Mouse (Mus musculus) kidney, postnatal 0 days (tissue): Measurements from ENCODE around the gene Nodal. TPM values are rescaled to one million over a fixed set of nuclear protein-coding genes. Genes with fewer than 3 reads are reported as not detected.

Experiments
- ATAC-seq: fragments of 200-750 bp; cut with Nextera tagmentation; replicated peaks from 2 replicates; pipeline ENCODE4 v1.8.0; 2017; ENCODE audit warnings: low read depth, moderate number of reproducible peaks, moderate TSS enrichment, moderate library complexity; ENCODE audit not compliant: low FRiP score
- DNase-seq: peaks from one replicate; pipeline ENCODE4 v3.0.0-alpha.2; 2016; ENCODE audit warnings: low spot score
- H3K27ac ChIP-seq: fragments of 300-500 bp; sonication (generic); 2 replicates; pipeline ENCODE4 v1.5.1; 2014; ENCODE audit warnings: mild to moderate bottlenecking
- H3K27me3 ChIP-seq: fragments of 300-500 bp; sonication (generic); 2 replicates; pipeline ENCODE4 v1.6.1; 2014; ENCODE audit warnings: low read length, mixed read lengths; ENCODE audit not compliant: insufficient read depth
- H3K36me3 ChIP-seq: fragments of 300-500 bp; sonication (generic); 2 replicates; pipeline ENCODE4 v1.6.1; 2014; ENCODE audit warnings: low read length, mixed read lengths; ENCODE audit not compliant: insufficient read depth
- H3K4me1 ChIP-seq: fragments of 300-500 bp; sonication (generic); replicated peaks from 2 replicates; pipeline ENCODE4 v1.6.1; 2014; ENCODE audit warnings: antibody characterized with exemption, low read length, mixed read lengths; ENCODE audit not compliant: insufficient read depth
- H3K4me2 ChIP-seq: fragments of 300-500 bp; sonication (generic); 2 replicates; pipeline ENCODE4 v1.6.1; 2014; ENCODE audit warnings: mild to moderate bottlenecking, low read length, moderate library complexity, mixed read lengths
- H3K4me3 ChIP-seq: fragments of 300-500 bp; sonication (generic); replicated peaks from 2 replicates; pipeline ENCODE4 v1.5.1; 2014; ENCODE audit warnings: low read depth, low read length
- H3K9ac ChIP-seq: fragments of 300-500 bp; sonication (generic); 2 replicates; pipeline ENCODE4 v1.6.1; 2014; ENCODE audit warnings: low read depth, low read length
- H3K9me3 ChIP-seq: fragments of 300-500 bp; sonication (generic); replicated peaks from 2 replicates; pipeline ENCODE4 v1.6.1; 2016; ENCODE audit warnings: low read length, inconsistent platforms, mixed read lengths
- CTCF ChIP-seq: IDR thresholded peaks from 2 replicates; pipeline ENCODE4 v1.5.1; 2016; ENCODE audit warnings: antibody characterized with exemption, low read depth, mild to moderate bottlenecking, moderate library complexity
- WGBS: fragments of 180-500 bp; shearing (Covaris S2); extraction: QIAGEN DNeasy Blood & Tissue Kit; methylation state at CpG from one replicate; pipeline ENCODE4 v1.1.7; 2014; 5-methylcytosine and 5-hydroxymethylcytosine counted together
- polyA plus RNA-seq: library from polyadenylated mRNA; unstranded; fragments of >200 nt; fragmentation: Nextera tagmentation; extraction: Ambion mirVana; gene quantifications from 2 replicates; pipeline ENCODE4 v1.2.1, GENCODE M21; 2015

Nodal gene
- 0.36 and 0.45 TPM in 2 replicates for polyA plus RNA-seq

DNA sequence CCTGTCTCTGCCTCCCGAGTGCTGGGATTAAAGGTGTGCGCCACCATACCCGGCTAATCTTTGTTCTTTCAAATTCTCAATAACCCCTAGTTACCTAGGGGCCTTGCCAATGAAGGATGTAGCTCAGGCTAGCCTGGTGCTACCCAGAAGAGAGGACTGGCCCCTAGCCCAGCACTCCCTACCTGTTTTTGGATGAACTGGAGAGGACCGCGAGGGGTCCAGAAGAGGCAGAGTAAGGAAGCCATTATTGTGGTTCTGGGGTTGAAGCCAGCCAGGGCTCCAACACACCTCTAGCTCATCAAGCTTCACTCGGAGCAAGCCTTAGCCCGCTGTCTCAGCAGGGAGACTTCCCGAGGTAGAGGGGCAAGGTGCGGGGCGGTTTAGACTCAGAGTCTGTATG lies at the start of gene Nodal:
Gene Nodal, plus strand, starts transcription at position 301 of the 400 bp plus-strand sequence.
- Histone ChIP-seq H3K27ac (no peak within 1 kb of the TSS), H3K9me3 (no peaks in the 10 kb centered on the region), H3K36me3 (no peaks in the 10 kb centered on the region), H3K27me3 (peaks cover 24% of the 10 kb centered on the region), H3K4me3 (peak within 1 kb of the TSS; percentile 45), H3K4me2 (peak within 1 kb of the TSS; percentile 81), H3K9ac (peak within 1 kb of the TSS; percentile 43), H3K4me1 (peaks cover 4% of the 10 kb centered on the region; the same call in 1 of the 2 replicates)
- TF ChIP-seq CTCF, result no peak; the same call in 1 of the 2 replicates
- DNase-seq (no peak), ATAC-seq (no peak)
- 21% methylated on average over 10 of the region's 10 CpGs for WGBS

DNA sequence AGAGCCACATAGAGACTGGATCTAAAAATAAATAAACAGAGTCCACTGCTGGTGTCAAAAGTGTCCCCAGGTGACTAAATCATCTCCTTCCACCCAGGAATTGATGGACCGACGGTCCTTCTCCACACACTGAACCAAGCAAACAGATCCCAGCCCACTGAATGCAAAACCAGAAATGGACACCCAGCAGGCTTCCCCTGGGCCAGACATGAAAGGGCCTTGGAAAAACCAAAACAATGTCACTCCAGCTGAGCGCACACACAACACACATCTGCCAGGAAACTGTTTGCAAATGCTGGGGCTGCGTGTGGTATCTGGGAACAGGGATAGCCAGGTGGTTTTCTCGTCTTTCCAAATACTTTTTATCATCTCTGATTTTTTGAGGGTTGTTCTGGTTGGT lies 48.0 kb upstream of the Nodal start:
- H3K9ac ChIP-seq, result no peak overlapping the region
- no peaks in the 10 kb centered on the region for H3K27me3 ChIP-seq
- H3K4me2 ChIP-seq, result 0 out of 2 replicates have a peak overlapping the region, but pooled peaks have one; percentile 3
- 35% methylated on average over 5 of the region's 5 CpGs for WGBS
- no peak for DNase-seq
- TF ChIP-seq CTCF, result no peak
- H3K4me1 ChIP-seq, result peaks cover 52% of the 10 kb centered on the region
- H3K36me3 ChIP-seq, result no peaks in the 10 kb centered on the region
- H3K4me3 ChIP-seq, result no peak overlapping the region
- ATAC-seq, result no peak
- no peaks in the 10 kb centered on the region for H3K9me3 ChIP-seq
- H3K27ac ChIP-seq, result peak overlapping the region; percentile 88

DNA sequence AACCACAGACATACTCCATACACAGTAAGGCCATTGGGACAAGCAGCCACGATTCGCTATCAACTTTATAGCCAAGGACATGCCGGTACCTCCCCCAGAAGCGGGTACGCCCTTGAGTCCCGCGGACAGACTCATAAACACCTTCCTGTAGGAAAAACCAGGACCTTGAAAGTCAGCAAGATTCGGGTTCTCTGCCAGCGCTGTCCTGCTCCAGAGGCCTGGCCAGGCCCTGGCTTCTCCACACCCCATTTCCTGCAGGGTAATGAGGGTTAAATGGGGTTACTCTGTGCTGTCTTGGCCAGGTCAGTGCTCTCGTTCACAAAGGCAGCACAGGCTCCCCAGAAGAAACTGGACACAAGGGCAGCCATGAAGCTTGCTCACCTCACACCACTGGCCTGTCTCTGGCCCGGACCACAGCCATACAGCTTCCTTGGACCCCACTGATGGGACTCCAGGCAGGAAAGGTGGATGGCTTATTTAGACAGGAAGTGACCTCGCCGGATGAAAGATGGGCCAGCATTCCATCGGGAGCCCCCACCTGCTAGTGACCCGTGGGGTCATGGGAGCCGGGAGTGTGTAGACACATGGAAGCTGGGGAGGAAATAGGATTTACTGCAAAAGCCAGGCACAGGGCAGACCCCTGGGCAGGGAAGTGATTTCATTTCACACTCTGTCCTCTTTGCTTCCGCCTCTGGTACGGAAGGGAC lies 47.3 kb upstream of the Nodal start:
- Histone ChIP-seq H3K27me3 (no peaks in the 10 kb centered on the region), H3K4me3 (no peak overlapping the region), H3K27ac (peak overlapping the region; percentile 88), H3K9me3 (no peaks in the 10 kb centered on the region), H3K4me1 (peaks cover 54% of the 10 kb centered on the region), H3K4me2 (peak overlapping the region; percentile 3; the same call in 1 of the 2 replicates), H3K36me3 (no peaks in the 10 kb centered on the region), H3K9ac (0 out of 2 replicates have a peak overlapping the region, but pooled peaks have one; percentile 18)
- WGBS, result 12% methylated on average over 18 of the region's 18 CpGs
- TF ChIP-seq CTCF, result no peak
- DNase-seq, result peak; percentile 76
- ATAC-seq, result no peak; the same call in 1 of the 2 replicates

DNA sequence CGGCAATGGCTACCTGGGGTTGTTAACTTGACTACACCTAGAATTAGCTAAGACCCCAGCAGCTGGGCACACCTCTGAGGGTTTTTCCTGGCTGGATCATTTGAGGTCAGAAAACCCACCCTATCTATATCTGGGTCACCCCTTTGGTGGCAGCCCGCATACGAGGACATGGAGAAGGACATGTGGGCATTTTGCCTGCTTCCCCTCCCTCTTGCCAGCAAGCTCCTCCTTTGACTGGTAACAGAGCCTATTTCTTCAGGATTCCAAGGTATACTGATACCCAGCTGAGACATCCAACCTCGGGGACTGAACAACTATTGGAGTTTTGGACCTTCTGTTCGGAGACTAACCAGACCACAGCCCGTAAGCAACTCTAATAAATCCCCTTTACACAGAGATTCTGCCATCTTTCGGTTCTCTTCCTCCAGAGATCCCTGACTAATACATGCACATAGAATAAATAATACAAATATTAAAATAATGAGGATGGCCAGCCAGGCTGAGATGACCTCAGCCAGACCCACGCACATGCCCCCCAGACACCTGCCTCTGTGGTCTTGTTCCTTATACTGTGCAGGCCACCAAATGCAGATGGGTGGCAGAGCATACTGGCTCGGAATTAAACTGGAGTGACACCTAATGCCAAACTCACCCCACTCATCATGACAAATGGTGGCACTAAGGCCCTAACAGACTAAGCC lies 45.7 kb upstream of the Nodal start:
- 65% methylated on average over 9 of the region's 9 CpGs for WGBS
- no peaks in the 10 kb centered on the region for H3K27me3 ChIP-seq
- H3K4me3 ChIP-seq, result no peak overlapping the region
- DNase-seq (no peak), ATAC-seq (no peak)
- H3K36me3 ChIP-seq, result no peaks in the 10 kb centered on the region
- H3K9ac ChIP-seq, result 0 out of 2 replicates have a peak overlapping the region, but pooled peaks have one; percentile 18
- H3K27ac ChIP-seq, result peak overlapping the region; percentile 88; the same call in 1 of the 2 replicates
- TF ChIP-seq CTCF, result no peak
- no peaks in the 10 kb centered on the region for H3K9me3 ChIP-seq
- 0 out of 2 replicates have a peak overlapping the region, but pooled peaks have one; percentile 5 for H3K4me2 ChIP-seq
- H3K4me1 ChIP-seq, result peaks cover 51% of the 10 kb centered on the region

DNA sequence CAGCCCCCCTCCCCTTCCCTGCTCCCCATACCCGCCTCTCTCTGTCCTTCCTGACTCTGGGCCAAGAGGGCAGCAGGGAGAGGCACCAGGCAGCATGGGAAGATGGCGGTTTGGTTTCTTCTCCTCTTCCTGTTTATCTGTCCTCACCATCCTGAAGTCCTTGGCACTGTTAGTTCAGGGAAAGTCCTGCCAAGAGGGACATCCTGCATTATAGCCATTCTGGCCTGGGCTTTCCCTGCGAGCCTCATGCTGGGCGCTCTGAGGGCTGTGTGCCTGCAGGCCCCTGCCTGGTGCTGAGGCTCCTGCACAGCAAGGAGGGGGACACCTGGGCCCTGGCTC lies 45.2 kb upstream of the Nodal start:
- Histone ChIP-seq H3K4me2 (no peak overlapping the region), H3K4me1 (peaks cover 54% of the 10 kb centered on the region), H3K36me3 (no peaks in the 10 kb centered on the region), H3K4me3 (no peak overlapping the region), H3K9ac (no peak overlapping the region), H3K9me3 (no peaks in the 10 kb centered on the region), H3K27me3 (no peaks in the 10 kb centered on the region), H3K27ac (0 out of 2 replicates have a peak overlapping the region, but pooled peaks have one; percentile 26)
- WGBS, result 50% methylated on average over 4 of the region's 4 CpGs
- ATAC-seq (no peak), DNase-seq (no peak)
- no peak for TF ChIP-seq CTCF

DNA sequence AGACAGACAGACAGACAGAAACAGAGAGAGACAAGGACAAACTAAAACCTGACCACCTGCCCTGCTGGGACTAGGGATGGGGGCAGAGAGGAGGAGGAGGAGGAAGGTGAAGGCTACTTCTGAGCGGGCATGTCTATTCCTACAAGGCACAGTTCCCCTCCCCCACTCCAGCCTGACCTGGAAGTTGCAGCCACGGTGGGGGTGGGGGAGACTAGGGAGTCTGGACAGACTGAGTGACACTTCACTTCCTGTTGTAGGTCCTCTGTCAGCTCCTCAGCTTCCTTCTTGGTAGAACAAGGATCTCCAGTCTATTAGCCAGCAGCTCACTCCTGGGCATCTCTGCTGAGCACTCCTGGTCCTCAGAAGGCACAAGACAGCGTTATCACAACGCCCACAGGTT lies 43.7 kb upstream of the Nodal start:
- H3K4me3 ChIP-seq, result no peak overlapping the region
- H3K9me3 ChIP-seq, result no peaks in the 10 kb centered on the region
- 0 out of 2 replicates have a peak overlapping the region, but pooled peaks have one; percentile 11 for H3K4me2 ChIP-seq
- peaks cover 59% of the 10 kb centered on the region for H3K4me1 ChIP-seq
- no peak overlapping the region for H3K9ac ChIP-seq
- DNase-seq (peak; percentile 54), ATAC-seq (no peak)
- no peak for TF ChIP-seq CTCF
- peak overlapping the region; percentile 55 for H3K27ac ChIP-seq
- H3K36me3 ChIP-seq, result no peaks in the 10 kb centered on the region
- WGBS, result 24% methylated on average over 4 of the region's 4 CpGs
- H3K27me3 ChIP-seq, result no peaks in the 10 kb centered on the region
